Mouse (Mus musculus): ENCODE data around the gene Tmem82. TPM values are rescaled to one million over a fixed set of nuclear protein-coding genes. Genes with fewer than 3 reads are reported as not detected.

Tmem82 gene
- polyA plus RNA-seq, 1 experiment from 2014 or later, result 0.30 TPM

- Histone ChIP-seq H3K27me3 (ENCODE audit: control insufficient read depth, insufficient read depth, low read length) (no peaks in the 10 kb centered on the region), H3K4me1 (ENCODE audit: control insufficient read depth, insufficient read depth, low read length) (peaks cover 31% of the 10 kb centered on the region)
- ATAC-seq (replicated peaks; ENCODE audit: insufficient number of reproducible peaks, low FRiP score, low TSS enrichment), result peak; percentile 23; the same call in 1 of the 2 replicates
These were observed 18.9 kb downstream of the Tmem82 start for GRCm38 (mm10) chr4:141599251-141600141.

DNA sequence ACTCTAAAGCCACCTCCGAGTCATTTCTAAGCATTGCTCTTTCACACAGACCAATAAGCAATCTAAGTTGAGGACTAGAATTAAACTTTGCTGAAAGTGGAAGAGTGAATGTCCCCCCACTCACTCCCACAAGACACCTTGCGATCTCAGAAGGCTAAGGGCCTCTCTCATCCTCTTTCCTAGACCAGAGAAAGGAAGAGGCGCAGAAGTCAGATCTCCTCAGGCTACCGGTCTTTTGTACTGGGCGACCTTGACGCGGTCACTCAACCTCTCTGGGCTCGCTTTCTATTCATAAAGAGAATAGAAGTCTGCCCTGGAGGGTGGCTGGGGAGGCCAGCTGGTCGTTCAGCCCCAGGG lies 19.6 kb downstream of the Tmem82 start:
- H3K4me2 ChIP-seq, result peak overlapping the region; percentile 96
- peak overlapping the region; percentile 91 for H3K9ac ChIP-seq (ENCODE audit: low read depth, low read length)
- H3K27me3 ChIP-seq (ENCODE audit: control insufficient read depth, insufficient read depth, low read length), result no peaks in the 10 kb centered on the region
- WGBS (ENCODE audit: insufficient replicate concordance), result 2% methylated on average over 9 of the region's 9 CpGs
- ATAC-seq (replicated peaks; ENCODE audit: insufficient number of reproducible peaks, low FRiP score, low TSS enrichment), result no peak
- peak overlapping the region; percentile 87 for H3K27ac ChIP-seq (ENCODE audit: low read depth, low read length)
- no peaks in the 10 kb centered on the region for H3K9me3 ChIP-seq (replicated peaks; ENCODE audit: control insufficient read depth, low read length)
- H3K4me1 ChIP-seq (ENCODE audit: control insufficient read depth, insufficient read depth, low read length), result peaks cover 28% of the 10 kb centered on the region
- peak overlapping the region; percentile 73 for H3K4me3 ChIP-seq (ENCODE audit: low read depth, low read length)
- H3K36me3 ChIP-seq (ENCODE audit: control insufficient read depth, insufficient read depth, low read length), result peaks cover 8% of the 10 kb centered on the region; the same call in 1 of the 2 replicates

More at GRCm38 (mm10) chr4:141599251-141600141, 18.9 kb downstream of the Tmem82 start:
- Histone ChIP-seq H3K27ac (ENCODE audit: low read depth, low read length) (peak overlapping the region; percentile 87), H3K4me2 (peak overlapping the region; percentile 96), H3K36me3 (ENCODE audit: control insufficient read depth, insufficient read depth, low read length) (peaks cover 5% of the 10 kb centered on the region; the same call in 1 of the 2 replicates), H3K9ac (ENCODE audit: low read depth, low read length) (peak overlapping the region; percentile 91), H3K4me3 (ENCODE audit: low read depth, low read length) (peak overlapping the region; percentile 73), H3K9me3 (replicated peaks; ENCODE audit: control insufficient read depth, low read length) (no peaks in the 10 kb centered on the region)
- WGBS (ENCODE audit: insufficient replicate concordance), result 0% methylated on average over 40 of the region's 57 CpGs

DNA sequence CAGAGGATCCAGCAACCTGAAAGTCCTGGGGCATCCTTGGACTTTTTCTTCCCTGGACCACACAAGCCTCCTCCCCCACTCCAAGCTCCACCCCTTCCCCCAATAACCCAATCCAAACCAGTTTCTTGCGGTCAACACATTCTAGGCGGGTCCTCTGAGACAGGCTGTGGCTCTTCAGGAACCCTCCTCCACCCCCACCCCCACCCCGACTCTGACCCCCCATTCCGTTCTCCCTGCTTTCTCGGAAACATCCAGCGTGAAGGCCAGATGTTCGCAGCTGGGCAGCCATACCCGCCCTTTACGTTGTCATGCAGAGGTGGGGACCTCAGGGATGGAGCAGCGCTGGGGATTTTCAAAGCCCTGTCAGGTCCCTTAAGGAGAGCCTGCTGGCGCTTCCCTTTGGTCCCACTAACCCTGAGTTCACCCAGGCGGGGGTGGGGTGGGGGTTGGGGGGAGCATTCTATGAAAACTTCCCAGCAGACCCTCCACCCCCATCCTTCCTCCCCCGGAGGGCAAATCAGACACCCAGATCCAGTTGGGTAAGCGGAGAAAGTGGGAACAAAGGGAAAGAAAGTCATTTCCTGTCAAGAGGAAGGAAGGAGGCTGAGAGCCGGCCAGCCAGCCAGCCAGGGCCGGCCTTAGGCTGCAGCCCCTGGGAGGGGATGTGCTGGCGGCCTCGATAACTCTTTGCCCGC lies 20.1 kb downstream of the Tmem82 start:
- no peaks in the 10 kb centered on the region for H3K9me3 ChIP-seq (replicated peaks; ENCODE audit: control insufficient read depth, low read length)
- ATAC-seq (replicated peaks; ENCODE audit: insufficient number of reproducible peaks, low FRiP score, low TSS enrichment), result no peak
- H3K4me1 ChIP-seq (ENCODE audit: control insufficient read depth, insufficient read depth, low read length), result peaks cover 28% of the 10 kb centered on the region
- H3K9ac ChIP-seq (ENCODE audit: low read depth, low read length), result peak overlapping the region; percentile 91
- peak overlapping the region; percentile 87 for H3K27ac ChIP-seq (ENCODE audit: low read depth, low read length)
- 2% methylated on average over 19 of the region's 19 CpGs for WGBS (ENCODE audit: insufficient replicate concordance)
- H3K27me3 ChIP-seq (ENCODE audit: control insufficient read depth, insufficient read depth, low read length), result no peaks in the 10 kb centered on the region
- peak overlapping the region; percentile 96 for H3K4me2 ChIP-seq
- peak overlapping the region; percentile 73 for H3K4me3 ChIP-seq (ENCODE audit: low read depth, low read length)
- H3K36me3 ChIP-seq (ENCODE audit: control insufficient read depth, insufficient read depth, low read length), result peaks cover 8% of the 10 kb centered on the region; the same call in 1 of the 2 replicates

DNA sequence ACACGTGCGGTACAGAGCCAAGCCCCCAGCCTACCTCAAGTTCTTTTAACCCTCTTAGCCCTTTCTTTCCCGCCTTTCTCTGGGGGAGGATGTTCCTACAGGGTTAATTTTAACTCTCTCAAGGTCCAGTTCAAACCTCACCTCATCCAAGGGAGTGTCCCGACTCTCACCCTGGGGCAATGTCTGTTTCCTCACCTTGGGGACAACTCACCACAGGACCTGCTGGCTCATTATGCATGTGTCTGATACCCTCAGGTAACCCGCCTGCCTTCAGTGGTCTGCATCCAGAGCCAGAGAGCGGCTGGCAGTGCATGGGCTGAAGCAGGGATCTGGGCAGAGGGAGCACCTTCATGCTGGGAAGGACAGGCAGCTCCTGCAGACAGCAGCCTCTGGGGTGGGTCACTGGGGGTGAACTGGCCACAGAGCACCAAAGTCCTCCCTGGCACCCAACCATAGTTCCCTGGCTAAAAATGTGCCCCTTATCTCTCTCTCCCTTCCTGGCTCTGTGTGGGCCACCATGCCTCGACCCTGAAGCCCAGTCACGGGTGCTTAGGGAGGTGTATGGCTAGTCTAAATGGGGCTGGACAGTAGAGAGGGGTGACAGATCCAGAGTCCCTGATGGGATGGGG lies 21.6 kb downstream of the Tmem82 start:
- peaks cover 17% of the 10 kb centered on the region; the same call in 1 of the 2 replicates for H3K36me3 ChIP-seq (ENCODE audit: control insufficient read depth, insufficient read depth, low read length)
- H3K4me1 ChIP-seq (ENCODE audit: control insufficient read depth, insufficient read depth, low read length), result peaks cover 23% of the 10 kb centered on the region
- no peak overlapping the region for H3K9ac ChIP-seq (ENCODE audit: low read depth, low read length)
- no peak overlapping the region for H3K27ac ChIP-seq (ENCODE audit: low read depth, low read length)
- 68% methylated on average over 8 of the region's 8 CpGs for WGBS (ENCODE audit: insufficient replicate concordance)
- ATAC-seq (replicated peaks; ENCODE audit: insufficient number of reproducible peaks, low FRiP score, low TSS enrichment), result no peak
- no peak overlapping the region for H3K4me3 ChIP-seq (ENCODE audit: low read depth, low read length)
- H3K4me2 ChIP-seq, result no peak overlapping the region
- no peaks in the 10 kb centered on the region for H3K9me3 ChIP-seq (replicated peaks; ENCODE audit: control insufficient read depth, low read length)
- no peaks in the 10 kb centered on the region for H3K27me3 ChIP-seq (ENCODE audit: control insufficient read depth, insufficient read depth, low read length)

DNA sequence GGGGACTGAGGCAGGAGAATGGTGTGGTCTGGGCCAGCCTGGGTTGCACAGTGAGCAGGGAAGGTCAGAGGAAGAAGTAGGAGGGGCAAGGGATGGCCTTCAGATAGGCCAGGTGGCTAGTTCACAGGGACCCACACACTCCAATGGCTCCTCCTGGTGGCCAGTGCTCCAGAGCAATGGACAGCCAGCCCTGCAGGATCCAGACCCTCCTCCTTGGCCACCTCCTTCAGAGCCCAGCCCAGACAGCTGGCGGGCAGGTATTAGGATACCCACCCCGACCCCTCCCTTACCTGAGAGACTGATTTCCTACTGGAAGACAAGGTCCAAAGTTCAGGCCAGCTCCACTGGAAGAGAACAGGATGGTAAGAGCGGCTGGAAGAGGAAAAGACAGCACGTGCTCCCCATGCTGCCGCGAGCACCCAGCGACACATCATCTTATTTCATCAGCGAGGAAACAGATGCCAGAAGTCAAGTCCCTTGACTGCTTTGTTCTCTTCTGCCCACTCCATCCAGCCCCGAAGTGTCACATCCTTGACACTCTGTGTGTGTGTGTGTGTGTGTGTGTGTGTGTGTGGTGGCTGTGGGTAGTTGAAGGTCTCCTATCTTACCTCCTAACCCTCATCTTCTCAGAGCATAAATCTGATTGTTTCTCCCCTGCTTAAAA lies 22.7 kb downstream of the Tmem82 start:
- H3K4me3 ChIP-seq (ENCODE audit: low read depth, low read length), result no peak overlapping the region
- H3K9me3 ChIP-seq (replicated peaks; ENCODE audit: control insufficient read depth, low read length), result no peaks in the 10 kb centered on the region
- H3K9ac ChIP-seq (ENCODE audit: low read depth, low read length), result no peak overlapping the region
- no peak for ATAC-seq (replicated peaks; ENCODE audit: insufficient number of reproducible peaks, low FRiP score, low TSS enrichment)
- peaks cover 14% of the 10 kb centered on the region for H3K4me1 ChIP-seq (ENCODE audit: control insufficient read depth, insufficient read depth, low read length)
- no peaks in the 10 kb centered on the region for H3K27me3 ChIP-seq (ENCODE audit: control insufficient read depth, insufficient read depth, low read length)
- H3K4me2 ChIP-seq, result no peak overlapping the region
- 80% methylated on average over 9 of the region's 9 CpGs for WGBS (ENCODE audit: insufficient replicate concordance)
- H3K27ac ChIP-seq (ENCODE audit: low read depth, low read length), result no peak overlapping the region
- H3K36me3 ChIP-seq (ENCODE audit: control insufficient read depth, insufficient read depth, low read length), result peaks cover 17% of the 10 kb centered on the region; the same call in 1 of the 2 replicates

GRCm38 (mm10) chr4:141595138-141595537 lies 23.3 kb downstream of the Tmem82 start:
- Histone ChIP-seq H3K27ac (ENCODE audit: low read depth, low read length) (no peak overlapping the region), H3K9ac (ENCODE audit: low read depth, low read length) (no peak overlapping the region), H3K4me2 (no peak overlapping the region), H3K4me3 (ENCODE audit: low read depth, low read length) (no peak overlapping the region), H3K27me3 (ENCODE audit: control insufficient read depth, insufficient read depth, low read length) (no peaks in the 10 kb centered on the region), H3K4me1 (ENCODE audit: control insufficient read depth, insufficient read depth, low read length) (peaks cover 10% of the 10 kb centered on the region), H3K9me3 (replicated peaks; ENCODE audit: control insufficient read depth, low read length) (no peaks in the 10 kb centered on the region), H3K36me3 (ENCODE audit: control insufficient read depth, insufficient read depth, low read length) (peaks cover 18% of the 10 kb centered on the region)
- WGBS (ENCODE audit: insufficient replicate concordance), result 87% methylated on average over 11 of the region's 11 CpGs
- ATAC-seq (replicated peaks; ENCODE audit: insufficient number of reproducible peaks, low FRiP score, low TSS enrichment), result no peak

- 20% methylated on average over 3 of the region's 3 CpGs for whole genome bisulfite sequencing (ENCODE audit: insufficient replicate concordance)
- Histone ChIP-seq H3K4me1 (ENCODE audit: control insufficient read depth, insufficient read depth, low read length) (no peaks in the 10 kb centered on the region), H3K36me3 (ENCODE audit: control insufficient read depth, insufficient read depth, low read length) (peaks cover 35% of the 10 kb centered on the region), H3K4me3 (ENCODE audit: low read depth, low read length) (no peak overlapping the region), H3K9me3 (replicated peaks; ENCODE audit: control insufficient read depth, low read length) (no peaks in the 10 kb centered on the region), H3K4me2 (no peak overlapping the region), H3K9ac (ENCODE audit: low read depth, low read length) (no peak overlapping the region), H3K27me3 (ENCODE audit: control insufficient read depth, insufficient read depth, low read length) (no peaks in the 10 kb centered on the region), H3K27ac (ENCODE audit: low read depth, low read length) (no peak overlapping the region)
- no peak for ATAC-seq (replicated peaks; ENCODE audit: insufficient number of reproducible peaks, low FRiP score, low TSS enrichment)
These were observed 26.9 kb downstream of the Tmem82 start for GRCm38 (mm10) chr4:141591547-141591946.

DNA sequence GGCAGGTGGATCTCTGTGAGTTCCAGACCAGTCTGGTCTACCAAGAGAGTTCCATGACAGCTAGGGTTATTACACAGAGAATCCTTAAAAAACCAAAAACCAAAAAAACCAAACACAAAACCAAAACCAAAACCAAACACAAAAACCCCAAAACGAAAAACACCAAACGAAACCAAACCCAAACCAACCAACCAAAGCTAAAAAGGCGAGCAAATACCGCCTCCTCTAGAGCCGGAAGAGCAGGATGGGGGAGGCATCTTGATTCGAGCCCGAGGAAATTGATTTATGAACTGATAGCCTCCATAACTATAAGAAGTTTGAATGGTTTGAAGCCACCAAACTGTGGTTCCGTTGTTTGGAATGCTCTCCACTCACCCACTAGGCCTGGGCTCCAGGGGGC lies 34.5 kb downstream of the Tmem82 start:
- Histone ChIP-seq H3K9ac (ENCODE audit: low read depth, low read length) (no peak overlapping the region), H3K4me1 (ENCODE audit: control insufficient read depth, insufficient read depth, low read length) (no peaks in the 10 kb centered on the region), H3K27me3 (ENCODE audit: control insufficient read depth, insufficient read depth, low read length) (no peaks in the 10 kb centered on the region), H3K4me2 (no peak overlapping the region), H3K36me3 (ENCODE audit: control insufficient read depth, insufficient read depth, low read length) (peaks cover 35% of the 10 kb centered on the region), H3K4me3 (ENCODE audit: low read depth, low read length) (no peak overlapping the region), H3K9me3 (replicated peaks; ENCODE audit: control insufficient read depth, low read length) (no peaks in the 10 kb centered on the region), H3K27ac (ENCODE audit: low read depth, low read length) (no peak overlapping the region)
- 87% methylated on average over 8 of the region's 8 CpGs for WGBS (ENCODE audit: insufficient replicate concordance)
- no peak for ATAC-seq (replicated peaks; ENCODE audit: insufficient number of reproducible peaks, low FRiP score, low TSS enrichment)

Measured in heart, embryonic 11.5 days (tissue).